Mouse (Mus musculus) T-helper 17 cell (primary cell): ENCODE data around the gene Kif1bp.

Experiments used
- in situ Hi-C, 2 experiments: fragments of 300-600 bp; cut with MboI, MseI; formaldehyde crosslinking; loops; 1 replicate in 1 of 2; 2 replicates in 1 of 2; pipeline ENCODE4 v1.15.1; 2025; ENCODE audit warnings: high pct_unique_total_duplicates in 2 of 2

Gene Kif1bp

DNA sequence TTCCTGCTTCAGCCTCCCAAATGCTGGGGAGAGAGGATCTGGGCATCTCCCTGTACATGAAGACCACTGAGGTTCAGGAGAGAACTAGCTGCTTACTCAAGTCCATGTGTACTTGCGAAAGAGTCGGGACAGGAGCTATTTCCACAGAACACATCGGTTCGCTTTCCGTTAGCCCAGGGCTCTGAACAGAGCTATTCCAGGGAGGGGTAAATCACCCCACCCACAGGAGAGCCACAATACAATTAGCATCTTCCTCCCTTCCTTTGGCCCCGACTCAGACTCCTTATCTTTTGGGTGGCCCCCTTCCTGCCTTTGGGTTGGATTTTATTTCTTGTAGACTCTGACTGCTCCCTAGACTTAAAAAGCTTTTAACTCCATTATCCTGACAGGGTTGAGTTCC, 60.7 kb downstream of the Kif1bp start:
- in situ Hi-C loops, result no loop called here

- in situ Hi-C loops, result no loop called here
Observed at GRCm38 (mm10) chr10:62512855-62513254, 65.4 kb downstream of the Kif1bp start.

DNA sequence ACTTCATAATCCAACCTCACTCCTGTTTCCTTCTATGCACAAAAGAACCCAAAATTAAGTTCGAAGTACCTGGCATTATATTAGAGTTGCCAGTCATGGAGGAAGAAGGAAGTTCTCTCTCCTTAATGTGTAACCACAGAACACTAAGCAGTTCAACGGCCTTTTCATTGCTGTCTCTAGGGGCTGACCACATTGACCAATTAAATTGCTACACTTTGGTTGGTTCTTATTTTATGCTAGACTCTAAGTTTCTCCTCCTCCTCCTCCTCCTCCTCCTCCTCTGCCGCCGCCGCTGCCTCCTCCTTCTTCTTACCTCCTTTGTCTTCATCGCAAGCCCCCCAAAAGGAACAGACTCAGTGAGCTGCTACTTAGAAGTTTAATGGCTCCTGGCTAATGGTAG, 66.7 kb downstream of the Kif1bp start:
- in situ Hi-C loops, result no loop called here

- in situ Hi-C loops, result loop anchor here (5.0 kb wide), 1 partner anchor 33 kb away; no protein-coding TSS in a partner anchor
Observed at GRCm38 (mm10) chr10:62509032-62509656, 69.1 kb downstream of the Kif1bp start.

GRCm38 (mm10) chr10:62508459-62508858, 69.8 kb downstream of the Kif1bp start:
- in situ Hi-C loops, result loop anchor here (5.0 kb wide), 1 partner anchor 34 kb away; no protein-coding TSS in a partner anchor

GRCm38 (mm10) chr10:62507591-62508308, 70.5 kb downstream of the Kif1bp start:
- in situ Hi-C loops, result loop anchor here (5.0 kb wide), 1 partner anchor 35 kb away; no protein-coding TSS in a partner anchor

- in situ Hi-C loops, result loop anchor here (5.0 kb wide), 1 partner anchor 35 kb away; no protein-coding TSS in a partner anchor
Observed at GRCm38 (mm10) chr10:62507071-62507470, 71.2 kb downstream of the Kif1bp start.

DNA sequence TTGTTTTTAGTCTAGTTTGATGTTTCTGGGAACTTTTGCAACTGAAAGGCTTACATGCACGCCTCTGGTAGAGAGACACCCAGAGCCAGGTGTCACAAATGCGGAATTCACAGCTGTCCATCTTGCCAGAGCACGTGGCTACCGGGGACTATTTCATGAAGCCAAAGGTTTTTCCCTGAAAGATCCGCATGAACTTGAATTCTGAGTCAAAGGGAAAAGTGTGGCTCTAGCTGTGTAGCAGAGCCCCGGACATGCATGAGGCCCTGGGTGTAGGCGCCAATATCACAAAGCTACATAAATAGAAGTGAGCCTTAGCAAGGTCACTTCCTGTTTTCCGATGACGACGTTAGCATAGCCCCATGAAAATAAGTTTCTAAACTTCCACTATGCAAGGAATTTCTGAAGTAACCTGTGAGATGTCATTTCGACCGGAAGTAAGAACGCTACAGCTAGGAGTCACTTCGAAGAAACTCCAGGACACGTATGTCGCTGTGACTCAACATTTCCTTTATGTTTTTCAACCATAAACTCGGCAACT, 72.2 kb downstream of the Kif1bp start:
- in situ Hi-C loops, result loop anchor here (5.0 kb wide), 1 partner anchor 36 kb away; no protein-coding TSS in a partner anchor

GRCm38 (mm10) chr10:62505224-62505983, 72.9 kb downstream of the Kif1bp start:
- in situ Hi-C loops, result loop anchor here (5.0 kb wide), 1 partner anchor 37 kb away; no protein-coding TSS in a partner anchor

DNA sequence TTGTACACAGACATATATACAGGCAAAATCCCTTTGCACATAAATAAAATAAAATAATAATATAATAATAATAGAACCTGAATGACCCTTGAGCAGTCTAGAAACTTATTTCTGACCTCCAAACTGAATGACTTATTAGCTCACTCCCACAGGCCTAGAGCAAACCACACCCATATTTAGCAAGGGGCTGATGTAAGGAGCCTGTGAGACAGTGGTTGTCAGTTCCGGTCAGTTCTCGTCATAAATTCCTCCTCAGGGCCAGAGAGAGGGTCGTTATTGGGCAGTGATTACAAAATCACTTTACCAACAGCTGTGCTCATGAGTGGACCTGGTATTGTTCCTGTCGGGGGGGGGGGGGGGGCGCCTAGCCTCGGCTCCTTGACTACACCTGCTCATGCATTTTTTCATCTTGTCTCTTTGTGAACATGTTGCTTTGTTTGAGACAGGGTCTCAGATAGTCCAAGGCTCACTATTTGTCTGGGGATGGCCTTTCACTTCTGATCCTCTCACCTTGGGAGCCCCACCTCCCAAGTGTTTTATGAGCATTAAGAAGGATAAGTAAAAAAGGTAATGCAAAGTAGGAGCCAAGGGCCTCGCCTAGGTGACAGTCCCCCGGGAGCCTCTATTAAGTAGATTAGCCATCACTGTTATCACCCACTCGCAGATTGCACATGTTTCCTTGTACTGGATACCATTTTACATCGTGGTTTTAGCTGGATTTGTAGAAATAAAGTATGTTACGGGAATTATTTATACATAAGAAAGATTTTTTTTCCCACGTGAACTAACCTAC, 74.2 kb downstream of the Kif1bp start:
- in situ Hi-C loops, result no loop called here

GRCm38 (mm10) chr10:62503353-62503752, 74.9 kb downstream of the Kif1bp start:
- in situ Hi-C loops, result no loop called here

DNA sequence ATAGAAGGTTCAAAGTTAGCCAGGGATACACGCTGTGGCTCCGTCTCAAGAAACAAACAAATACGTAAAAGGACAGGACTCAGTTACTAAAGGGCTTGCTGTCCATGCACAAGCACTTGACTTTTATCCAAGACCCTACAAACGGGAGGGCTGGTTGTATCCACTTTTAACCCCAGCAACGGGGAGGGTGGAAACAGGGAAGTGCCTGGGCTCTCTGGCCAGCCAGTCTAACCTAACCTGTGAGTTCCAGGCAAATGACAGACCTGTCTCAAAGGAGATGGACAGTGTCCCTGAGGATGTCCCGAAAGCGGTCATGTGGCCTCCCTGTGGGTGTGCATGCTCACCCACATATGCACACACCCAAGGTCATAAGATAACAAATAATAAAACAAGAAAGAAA, 76.3 kb downstream of the Kif1bp start:
- in situ Hi-C loops, result no loop called here

DNA sequence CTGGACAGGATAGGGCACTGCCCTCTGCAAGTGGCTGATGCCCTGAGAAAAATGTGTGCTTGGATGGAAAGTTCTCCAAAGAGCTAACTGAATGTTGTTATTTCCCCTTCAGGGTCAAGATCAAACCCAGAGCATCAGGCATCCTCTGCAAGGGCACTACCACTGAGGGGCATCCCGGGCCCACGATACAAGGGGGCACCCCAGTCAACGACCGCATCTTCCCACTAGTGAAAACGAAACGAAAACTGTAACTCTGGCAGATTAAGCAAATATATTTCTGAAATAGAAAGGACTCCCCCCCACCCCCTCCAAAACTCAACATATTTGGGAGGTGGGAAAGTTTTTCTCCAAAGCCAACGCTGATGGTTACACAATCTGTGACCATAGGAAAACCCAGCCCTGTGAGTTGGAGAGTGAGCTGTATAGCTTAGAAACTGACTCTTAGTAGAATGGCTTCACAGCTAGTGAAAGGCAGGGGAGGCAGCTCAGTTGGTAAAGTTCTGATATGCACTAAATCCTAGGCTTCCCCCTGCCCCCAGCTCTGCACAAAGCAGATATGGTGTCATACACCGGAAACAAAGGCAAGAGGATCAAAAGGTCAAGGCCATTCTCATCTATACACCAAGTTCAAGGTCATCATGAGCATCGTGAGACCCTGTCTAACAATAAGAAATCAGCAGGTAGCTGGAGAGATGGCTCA, 77.2 kb downstream of the Kif1bp start:
- in situ Hi-C loops, result no loop called here

- in situ Hi-C loops, result no loop called here
Observed at GRCm38 (mm10) chr10:62500088-62500915, 78.0 kb downstream of the Kif1bp start.

GRCm38 (mm10) chr10:62491681-62492080, 86.6 kb downstream of the Kif1bp start:
- in situ Hi-C loops, result loop anchor here in 1 of 2 experiments (10.0 kb wide), 1 partner anchor 283 kb away; no protein-coding TSS in a partner anchor
